Mouse (Mus musculus): ENCODE measurements around the gene Uqcc2. TPM values are rescaled to one million over a fixed set of nuclear protein-coding genes. Genes with fewer than 3 reads are reported as not detected.

The Uqcc2 gene
- polyA plus RNA-seq, 1 experiment from 2014 or later = 266 TPM

- DNase-seq (ENCODE audit: low spot score) = no peak
Observed at GRCm38 (mm10) chr17:27155752-27156151, 22.0 kb upstream of the Uqcc2 start.

DNA sequence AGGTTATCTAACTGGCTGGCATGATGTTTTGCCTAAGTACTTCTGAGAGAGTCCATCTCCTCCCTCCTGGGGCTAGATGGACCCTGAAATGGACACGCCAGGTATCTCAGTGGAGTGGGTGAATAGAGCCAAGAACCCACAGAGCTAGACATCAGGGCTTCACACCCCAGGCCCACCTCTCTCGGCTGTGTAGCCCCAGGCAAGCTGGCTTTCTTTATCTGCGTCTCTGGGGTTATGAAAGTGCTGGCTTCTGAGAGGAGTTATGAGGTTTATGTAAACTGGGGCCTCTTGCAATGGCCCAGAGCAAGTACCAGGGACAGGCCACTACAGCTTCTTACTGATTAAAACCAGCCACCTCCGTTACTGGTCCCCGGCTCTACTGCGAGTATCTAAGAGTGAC, 21.2 kb upstream of the Uqcc2 start:
- no peak for DNase-seq (ENCODE audit: low spot score)

DNA sequence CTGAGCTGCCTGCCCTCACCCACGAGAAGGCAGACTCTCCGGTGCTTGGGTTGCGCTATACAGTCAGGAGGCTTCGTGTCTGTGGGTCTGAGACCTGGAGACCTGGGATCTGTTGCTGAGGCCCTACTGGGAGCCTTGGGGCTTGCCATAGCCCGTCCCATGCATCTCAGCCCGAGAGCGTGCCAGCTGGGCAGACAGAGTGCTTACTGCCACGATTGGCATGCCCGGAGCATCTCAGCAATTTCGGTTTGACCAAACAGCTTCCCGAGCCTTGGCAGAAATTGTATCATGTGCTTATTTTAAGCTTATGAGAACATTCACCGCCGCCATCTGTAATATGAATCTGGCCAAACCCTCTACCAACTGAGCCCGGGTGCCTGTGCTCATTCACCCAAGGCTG, 20.5 kb upstream of the Uqcc2 start:
- DNase-seq (ENCODE audit: low spot score) = no peak

DNA sequence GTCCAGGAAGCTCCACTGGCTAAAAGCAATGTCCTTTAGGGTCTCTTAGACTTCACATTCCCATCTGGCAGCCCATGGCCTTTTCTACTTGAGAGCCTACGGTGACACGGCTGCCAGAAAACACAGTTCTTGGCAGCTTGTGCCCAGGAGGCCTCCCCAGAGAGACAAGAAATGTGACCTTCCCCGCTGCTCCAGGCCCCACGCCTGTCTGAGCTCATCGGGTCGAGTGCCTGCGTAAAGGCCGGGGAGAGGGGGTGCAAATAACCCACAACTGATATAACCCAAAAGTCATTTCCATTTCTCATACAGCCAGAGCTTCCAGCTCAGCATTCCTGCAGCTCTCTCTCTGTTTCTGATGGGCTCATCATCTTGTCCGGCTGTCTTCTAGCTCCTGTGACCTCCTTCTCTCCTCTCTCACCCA, 20.1 kb upstream of the Uqcc2 start:
- DNase-seq (ENCODE audit: low spot score) = no peak

DNA sequence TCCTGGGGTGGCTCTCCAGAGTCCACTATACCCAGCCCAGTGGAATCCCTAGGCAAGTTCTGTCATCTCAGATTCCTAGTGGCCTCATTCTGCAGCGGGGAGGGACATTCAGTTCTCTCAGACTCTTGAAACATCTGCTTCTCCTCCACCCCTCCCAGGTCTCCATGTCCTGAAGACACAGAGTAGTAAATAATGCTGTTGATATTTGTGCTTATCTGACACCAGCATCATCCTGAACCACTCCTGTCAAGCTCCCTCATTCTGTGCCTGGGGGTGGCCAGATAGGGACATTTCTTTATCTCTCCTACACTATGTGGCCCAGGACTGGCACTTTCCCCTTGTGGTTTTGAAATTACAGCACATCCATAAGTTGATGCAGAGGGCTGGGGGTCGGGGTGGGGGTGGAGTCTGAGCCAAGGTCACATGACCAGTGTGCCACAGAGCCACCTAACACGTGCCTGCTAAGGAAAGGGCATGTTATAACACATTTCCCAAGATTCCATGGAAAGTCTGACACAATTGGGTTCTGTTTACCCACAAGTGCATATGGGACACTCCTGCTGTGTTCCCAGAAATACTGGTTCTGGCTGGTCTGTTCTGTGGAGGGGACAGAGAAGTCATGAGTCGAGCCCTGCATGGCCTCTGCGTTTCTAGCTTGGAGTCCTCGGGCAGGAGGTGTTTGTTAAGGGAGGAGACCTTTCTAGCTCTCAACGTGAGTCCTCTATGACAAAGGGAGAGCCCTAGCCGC, 19.4 kb upstream of the Uqcc2 start:
- no peak for DNase-seq (ENCODE audit: low spot score)

DNA sequence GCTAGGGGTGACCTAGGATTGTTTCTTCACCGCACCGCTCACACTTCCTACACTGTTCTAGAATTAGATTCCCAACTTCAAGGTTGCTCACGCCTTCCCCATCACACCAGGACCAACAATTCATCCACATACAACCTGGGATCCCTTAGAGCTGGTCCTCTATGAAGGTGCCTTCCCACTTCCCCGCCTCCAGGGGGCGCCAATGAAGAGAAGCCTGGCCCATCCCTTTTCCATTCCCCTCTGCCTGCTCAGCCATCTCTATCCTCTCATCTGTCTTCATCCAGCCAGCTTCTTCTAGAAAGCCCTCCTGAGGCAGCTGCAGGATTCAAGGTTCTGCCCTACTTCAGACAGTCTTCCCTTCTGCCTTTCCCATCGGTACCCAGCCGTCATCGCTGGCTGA, 17.7 kb upstream of the Uqcc2 start:
- DNase-seq (ENCODE audit: low spot score) = peak; percentile 35

DNA sequence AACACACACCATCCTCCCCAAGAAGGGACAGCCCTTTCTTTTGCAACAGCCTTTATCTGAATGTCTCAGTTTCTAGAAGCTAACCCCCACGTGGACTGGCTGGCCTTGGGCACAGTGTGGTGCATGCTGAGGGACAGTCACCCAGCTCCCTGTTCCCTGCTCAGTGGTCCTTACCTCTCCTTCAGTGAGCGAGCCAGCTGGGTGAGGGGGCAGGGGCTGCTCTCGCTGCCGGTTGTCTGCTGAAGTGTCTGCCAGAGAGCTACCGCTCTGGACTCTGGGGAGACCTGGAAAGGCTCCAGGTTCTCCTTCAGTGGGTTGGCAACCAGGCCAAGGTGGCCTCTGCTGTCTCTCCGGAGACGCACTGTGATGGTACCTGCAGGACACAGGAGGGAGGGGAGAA, 17.2 kb upstream of the Uqcc2 start:
- no peak for DNase-seq (ENCODE audit: low spot score)

GRCm38 (mm10) chr17:27146323-27146923, 12.7 kb upstream of the Uqcc2 start:
- no peak for DNase-seq (ENCODE audit: low spot score)

GRCm38 (mm10) chr17:27144152-27144551, 10.4 kb upstream of the Uqcc2 start:
- DNase-seq (ENCODE audit: low spot score) = no peak

GRCm38 (mm10) chr17:27141971-27142450, 8.3 kb upstream of the Uqcc2 start:
- DNase-seq (ENCODE audit: low spot score) = no peak

GRCm38 (mm10) chr17:27140262-27140661, 6.5 kb upstream of the Uqcc2 start:
- no peak for DNase-seq (ENCODE audit: low spot score)

DNA sequence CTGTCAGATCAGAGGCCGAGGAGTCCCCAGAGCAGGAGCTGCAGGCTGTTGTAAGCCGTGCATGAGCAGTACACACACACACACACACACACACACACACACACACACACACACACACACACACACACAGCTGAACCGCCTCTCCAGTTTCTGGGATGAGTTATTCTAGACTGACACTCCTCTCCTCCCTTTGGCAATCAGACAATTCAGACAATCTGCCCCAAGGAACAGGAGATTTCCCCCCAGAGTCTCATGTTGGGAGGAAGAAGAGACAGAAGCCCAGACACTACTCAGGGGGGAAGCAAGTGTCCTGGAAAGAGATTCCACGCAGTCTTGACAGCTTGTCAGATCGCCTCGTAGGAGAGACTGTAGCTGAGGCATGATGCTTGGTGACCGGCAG, 5.6 kb upstream of the Uqcc2 start:
- DNase-seq (ENCODE audit: low spot score) = no peak

GRCm38 (mm10) chr17:27138396-27138795, 4.7 kb upstream of the Uqcc2 start:
- no peak for DNase-seq (ENCODE audit: low spot score)

GRCm38 (mm10) chr17:27134715-27135114, 999 bp upstream of the Uqcc2 start:
- no peak for DNase-seq (ENCODE audit: low spot score)

DNA sequence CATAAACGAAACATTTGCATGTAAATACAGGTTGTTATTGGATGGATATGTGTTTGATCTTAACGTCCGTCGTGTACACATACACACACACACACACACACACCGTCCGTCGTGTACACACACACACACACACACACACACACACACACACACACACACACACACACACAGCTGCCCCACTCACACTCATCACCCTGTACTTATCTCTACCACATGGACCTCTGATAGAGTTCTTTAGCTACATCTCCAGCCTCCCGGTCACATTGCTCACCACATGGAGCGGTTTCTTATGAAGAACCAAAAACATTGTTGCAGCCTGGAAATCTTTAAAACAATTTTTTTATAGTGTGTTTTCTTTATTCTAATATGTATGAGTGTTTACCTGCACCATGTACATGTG, 471 bp upstream of the Uqcc2 start:
- no peak for DNase-seq (ENCODE audit: low spot score)

DNA sequence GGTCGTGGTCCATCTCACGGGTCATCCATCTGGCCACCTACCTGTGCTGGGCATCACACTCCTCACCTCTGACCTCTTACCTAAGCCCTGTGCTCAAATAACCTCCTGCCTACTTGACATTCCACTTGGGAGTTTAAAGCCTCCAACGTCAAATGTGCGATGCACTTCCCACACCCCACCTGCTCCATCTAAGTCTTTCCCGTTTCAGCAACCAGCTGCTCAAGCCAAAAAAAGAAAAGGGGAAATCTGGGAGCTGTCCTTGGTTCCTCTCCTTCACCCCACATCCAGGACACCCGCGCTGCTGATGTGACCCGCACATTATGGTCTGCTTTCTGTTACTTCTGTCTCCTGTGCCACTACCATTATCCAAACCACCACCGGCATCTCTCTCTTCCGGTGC, 1.5 kb downstream of the Uqcc2 start:
- no peak for DNase-seq (ENCODE audit: low spot score)

- no peak for DNase-seq (ENCODE audit: low spot score)
Observed at GRCm38 (mm10) chr17:27131240-27131665, 2.5 kb downstream of the Uqcc2 start.

DNA sequence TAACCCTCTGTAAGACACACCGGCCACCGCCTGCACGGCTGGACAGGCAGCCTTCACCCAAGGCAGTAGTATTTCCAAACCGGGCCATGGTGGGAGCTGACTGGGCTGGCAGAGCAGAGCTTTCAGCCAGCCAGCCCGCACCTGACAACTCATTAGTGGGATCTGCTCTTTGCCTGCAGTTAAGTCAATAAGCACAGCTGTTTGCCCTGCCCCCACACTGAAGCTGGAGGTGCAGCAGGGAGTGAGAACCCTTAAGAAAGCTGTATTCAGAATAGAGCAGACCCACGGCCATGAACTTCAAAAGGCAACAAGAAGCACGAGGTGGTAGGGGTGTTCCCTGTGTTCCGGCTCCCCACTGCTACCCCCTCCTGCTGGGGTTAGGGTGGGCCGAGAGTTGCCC, 3.5 kb downstream of the Uqcc2 start:
- DNase-seq (ENCODE audit: low spot score) = peak; percentile 75

DNA sequence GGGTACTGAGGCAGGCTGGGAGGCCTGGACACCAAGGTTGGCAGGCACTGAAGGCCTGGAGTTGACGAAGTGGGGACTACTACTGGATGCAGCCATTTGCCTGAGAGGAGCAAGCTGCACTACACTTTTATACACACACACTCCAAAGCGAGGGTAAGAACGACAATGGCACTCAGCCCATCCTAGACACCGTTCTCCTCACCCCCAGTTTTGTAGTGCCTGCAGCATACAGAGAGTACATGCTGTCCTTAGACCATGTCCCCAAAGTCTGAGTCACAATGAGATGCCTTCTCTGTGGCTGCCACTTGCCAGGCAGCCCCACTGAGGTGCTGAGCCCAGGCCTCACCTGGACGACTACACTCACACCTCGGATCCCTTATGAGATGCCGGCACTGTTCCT, 3.9 kb downstream of the Uqcc2 start:
- no peak for DNase-seq (ENCODE audit: low spot score)

DNA sequence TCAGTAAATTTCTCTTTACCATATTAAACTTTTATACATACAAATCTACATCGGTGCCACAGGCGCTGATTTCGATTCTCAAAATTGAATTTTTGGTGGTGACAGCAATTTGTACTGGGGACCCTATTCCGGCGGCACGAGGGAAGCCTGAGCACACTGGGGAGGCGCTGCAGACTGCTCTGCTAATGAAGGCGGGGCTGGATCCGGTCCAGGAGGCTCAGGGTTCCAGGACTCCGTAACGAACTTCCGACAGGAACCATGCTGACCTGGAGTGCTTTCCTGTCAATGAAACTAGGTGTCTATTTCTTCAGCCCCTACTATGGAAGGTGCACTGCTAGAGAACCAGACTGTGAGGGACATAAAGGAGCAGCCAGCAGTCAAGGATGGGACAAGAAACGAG, 4.4 kb downstream of the Uqcc2 start:
- DNase-seq (ENCODE audit: low spot score) = no peak

GRCm38 (mm10) chr17:27128189-27128588, 5.5 kb downstream of the Uqcc2 start:
- DNase-seq (ENCODE audit: low spot score) = no peak

- no peak for DNase-seq (ENCODE audit: low spot score)
Observed at GRCm38 (mm10) chr17:27126974-27127373, 6.7 kb downstream of the Uqcc2 start.

DNA sequence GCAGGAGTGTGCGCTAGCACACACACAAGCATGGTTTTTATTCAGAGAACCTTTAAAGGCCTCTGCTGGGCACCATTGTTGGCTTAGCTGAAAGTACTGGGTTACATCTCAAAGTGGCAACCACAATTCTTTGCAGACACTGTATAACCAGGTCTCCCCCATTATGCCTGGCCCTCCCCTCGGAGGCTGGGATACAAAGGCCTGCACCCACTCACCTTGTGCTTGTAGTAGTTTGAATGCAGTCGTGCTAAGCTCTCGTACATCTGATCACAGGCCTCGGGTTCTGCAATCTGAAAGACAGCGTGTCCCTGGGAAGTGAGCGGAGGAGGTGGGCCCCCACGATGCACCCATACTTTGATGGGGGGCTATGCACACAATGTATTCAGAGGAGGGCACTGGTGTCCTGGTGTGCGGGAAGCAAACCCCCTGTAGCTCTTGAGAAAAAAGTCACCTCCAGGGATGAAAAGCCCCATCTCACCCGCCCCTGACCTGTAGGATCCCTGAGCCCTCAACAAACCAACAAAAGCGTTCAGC, 8.0 kb downstream of the Uqcc2 start:
- no peak for DNase-seq (ENCODE audit: low spot score)

Measured in thymus, postnatal 0 days (tissue).